Mouse (Mus musculus): ENCODE measurements around the gene Pdpk1.
"Not testable (repeated sequence)": the region's sequence is repeated elsewhere in the genome, so short reads cannot be mapped to it uniquely, and the experiment has no call there.

Pdpk1 gene

DNA sequence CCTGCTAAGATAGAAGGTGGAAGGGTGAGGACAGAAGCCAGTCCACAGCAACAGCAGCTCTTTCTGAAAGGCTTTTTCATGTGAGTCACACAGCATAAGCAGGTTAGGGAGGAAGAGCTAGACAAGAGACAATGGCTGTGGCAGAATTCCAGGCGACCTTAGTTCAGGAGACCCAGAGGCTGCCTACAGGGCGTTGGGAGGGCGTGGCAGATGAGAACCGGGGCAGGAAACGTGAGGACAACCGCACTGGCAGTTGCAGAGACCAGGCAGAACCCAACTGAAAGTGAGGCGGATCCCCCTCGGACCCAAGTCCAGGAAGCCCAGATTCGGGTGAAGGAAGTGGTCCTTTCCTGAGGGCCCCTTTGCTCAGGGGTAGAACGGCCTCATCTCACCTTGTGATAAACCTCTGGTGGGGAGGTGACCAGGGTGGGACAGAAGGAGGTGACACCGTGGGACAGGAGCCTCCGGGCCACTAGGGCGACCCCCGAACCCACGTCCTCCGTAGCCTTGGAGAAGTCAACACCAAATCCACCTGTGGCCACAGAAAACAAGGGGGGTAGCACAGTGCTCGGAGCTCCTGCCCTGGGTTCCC lies 12.0 kb upstream of the Pdpk1 start:
- DNase-seq: peak; percentile 93

DNA sequence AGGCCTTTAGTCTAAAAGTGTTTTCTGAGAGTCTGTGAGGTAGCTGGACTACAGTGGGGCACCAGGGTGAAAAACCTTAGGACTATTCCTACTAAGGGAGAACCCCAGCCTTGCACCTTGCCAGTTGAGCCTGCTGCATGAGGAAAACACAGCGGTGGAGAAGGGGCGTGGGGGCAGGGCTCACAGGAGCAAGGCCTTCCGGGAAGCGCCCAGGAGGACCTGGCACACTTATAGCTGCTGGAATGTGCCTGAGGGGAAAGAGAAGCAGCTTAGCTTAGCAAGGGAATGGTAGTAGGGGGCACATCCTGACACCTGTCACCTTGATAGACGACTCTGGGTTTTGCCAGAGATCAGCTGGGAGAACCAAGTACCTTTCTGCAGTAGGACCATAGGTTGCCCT lies 10.7 kb upstream of the Pdpk1 start:
- peak in 1 of 2 experiments; percentile 50 for DNase-seq

DNA sequence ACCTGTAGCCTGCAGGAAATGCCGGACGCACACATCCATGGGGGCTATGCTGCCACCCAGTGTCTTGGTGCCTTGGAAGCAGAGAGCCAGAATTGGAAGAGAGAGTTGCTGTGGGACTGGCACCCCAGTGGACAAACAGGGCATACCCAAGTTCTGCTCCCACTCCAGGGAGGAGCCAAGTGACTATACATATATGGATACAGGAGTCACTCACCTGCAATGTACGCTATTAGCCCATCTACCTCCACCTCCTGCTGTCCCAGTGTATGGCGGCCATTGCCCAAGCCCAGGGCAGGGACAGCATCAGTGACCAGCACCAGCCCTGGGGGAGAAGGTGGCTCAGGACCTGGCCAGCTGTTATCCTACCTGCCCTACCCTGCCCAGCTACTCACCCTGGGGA lies 6.8 kb upstream of the Pdpk1 start:
- no peak for DNase-seq

DNA sequence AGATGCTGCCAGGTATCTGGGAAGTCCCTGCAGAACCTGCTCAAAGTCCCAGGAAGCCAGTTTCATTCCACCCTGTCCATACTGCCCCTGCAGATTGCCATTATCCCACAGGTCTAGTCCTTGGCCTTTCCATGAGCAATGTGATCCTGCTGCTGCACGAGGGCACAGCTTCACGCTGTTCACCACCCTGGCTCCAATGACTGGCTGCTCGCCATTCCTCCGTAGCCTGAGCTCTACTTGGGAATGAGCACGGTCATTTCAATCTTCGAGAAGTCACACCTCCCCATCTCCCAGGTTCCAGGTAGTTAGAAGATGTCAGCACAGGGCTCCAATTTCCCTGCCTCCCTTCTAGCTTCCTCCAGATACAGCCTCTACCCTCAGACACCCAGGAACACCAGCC lies 6.4 kb upstream of the Pdpk1 start:
- no peak for DNase-seq

DNA sequence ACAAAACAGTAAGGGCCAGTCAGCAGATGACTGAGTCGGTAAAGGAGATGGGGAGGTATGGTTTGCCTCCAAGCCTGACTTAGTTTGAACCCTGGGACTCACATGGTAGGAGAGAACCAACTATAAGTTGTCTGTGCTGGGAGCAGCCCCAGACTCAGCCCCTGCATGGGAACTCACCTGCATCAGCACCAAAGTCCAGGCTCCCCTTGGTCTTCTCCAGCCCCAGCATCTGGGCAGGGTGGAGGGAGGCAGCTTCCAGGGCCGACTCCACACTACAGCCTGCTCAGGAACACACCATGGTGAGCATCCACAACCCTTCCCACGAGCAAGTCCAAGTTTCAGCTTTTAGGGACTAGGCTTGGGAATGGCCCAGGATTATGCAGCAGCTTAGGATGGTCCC lies 5.7 kb upstream of the Pdpk1 start:
- DNase-seq: no peak

DNA sequence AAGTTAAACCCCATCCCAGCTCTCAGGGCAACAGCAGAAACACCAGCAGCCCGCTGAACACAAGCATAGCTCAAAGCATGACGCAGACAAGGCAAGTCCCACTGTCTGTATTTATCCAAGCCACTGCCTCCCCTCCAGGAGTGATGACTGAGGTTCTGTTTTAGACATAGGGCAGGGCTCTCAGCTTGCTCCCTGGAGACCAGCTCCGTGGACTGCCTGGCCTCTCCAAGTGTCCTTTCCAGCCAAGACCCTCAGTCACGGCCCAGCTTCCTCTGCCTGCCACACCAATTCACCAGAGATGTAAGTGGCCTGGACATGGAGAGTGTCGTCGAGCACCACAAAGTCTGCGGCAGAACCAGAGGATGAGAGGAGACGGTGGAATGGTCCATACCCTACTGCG lies 5.0 kb upstream of the Pdpk1 start:
- DNase-seq: no peak

DNA sequence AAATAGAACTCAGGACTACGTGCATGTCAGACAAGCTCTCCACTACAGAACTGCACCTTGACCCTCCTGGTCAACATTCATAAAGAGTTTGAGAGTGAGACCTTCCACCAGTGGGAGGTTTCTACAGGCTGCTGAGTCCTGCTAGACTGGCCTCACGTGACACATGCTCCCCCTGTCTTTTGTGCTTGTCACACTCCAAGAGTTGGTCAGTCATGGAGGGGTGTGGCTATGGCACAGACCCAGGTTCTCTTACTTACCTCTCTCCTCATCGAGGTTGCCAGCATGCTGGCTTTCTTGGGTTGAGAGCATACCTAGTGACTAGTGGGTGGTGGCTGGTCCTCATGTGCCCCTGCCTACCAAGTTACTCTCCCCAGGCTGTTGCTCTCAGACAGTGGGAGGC lies 3.7 kb upstream of the Pdpk1 start:
- peak; percentile 92 to 93 for DNase-seq

DNA sequence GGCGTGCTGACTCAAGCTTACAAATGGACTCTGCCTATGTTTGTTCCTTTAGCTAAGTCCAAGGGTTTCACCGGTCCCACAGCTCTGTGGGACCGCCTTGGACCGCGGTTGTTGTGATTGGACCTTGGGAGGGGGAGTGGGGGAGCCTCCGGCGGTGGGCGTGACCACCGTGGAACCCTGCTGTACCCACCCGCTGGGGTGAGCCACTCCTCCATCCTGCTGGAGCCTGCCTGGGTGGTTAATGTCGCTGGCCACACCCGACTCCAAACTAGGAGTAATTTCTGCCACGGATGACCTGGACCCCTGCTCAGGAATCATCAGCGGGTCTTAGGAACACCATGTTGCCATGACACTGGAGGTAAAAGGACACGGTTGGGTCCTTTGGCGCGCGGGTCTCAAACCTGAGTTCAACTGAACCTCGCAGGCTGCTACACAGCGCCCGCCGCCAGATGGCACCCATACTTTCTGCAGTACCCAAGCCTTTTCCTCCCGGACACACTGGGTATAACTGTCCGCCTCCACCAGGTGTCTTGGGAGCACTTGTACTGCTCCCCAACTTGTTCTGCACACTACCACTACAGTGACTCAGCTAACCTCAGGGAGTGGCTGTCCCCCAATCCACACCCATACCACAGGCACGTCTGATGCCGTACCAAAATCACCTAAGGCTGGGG lies 1.3 kb upstream of the Pdpk1 start:
- peak; percentile 88 to 94 for DNase-seq

DNA sequence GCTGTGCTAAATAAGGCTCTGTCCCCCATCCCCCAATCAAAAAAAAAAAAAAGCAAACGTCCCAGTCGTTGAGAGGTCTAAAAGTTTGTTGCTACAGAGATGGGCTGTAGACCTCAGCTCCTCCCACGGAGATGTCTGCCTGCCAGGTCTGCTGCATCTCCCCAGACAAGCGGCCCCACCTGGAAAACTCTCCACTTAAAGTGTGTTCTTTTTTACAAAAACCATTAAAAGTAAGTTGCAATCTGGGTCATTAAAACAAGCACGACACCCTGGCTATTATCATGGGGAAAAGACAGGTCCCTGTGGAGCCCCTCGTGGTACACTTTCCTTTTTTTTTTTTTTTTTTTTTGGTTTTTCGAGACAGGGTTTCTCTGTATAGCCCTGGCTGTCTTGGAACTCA lies 658 bp upstream of the Pdpk1 start:
- DNase-seq: no peak

DNA sequence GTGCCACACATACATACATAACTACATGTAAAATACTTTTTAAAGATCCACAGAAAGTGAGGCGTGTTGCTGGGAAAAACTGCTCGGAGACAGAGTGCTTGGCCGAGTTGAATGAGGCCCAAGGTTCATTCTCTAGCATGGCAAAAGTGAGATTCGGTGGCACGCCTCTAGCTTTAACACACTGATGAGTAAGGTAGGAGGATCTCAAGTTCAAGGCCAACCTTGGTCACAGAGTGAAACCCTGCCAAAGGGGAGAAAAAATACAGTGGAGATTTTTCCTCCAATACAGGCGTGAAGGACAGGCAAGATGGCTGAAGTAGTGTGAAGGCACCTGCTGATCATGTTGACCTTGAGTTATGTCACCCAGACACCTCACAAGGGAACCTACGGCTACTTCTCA lies 1.3 kb downstream of the Pdpk1 start:
- DNase-seq: no peak

DNA sequence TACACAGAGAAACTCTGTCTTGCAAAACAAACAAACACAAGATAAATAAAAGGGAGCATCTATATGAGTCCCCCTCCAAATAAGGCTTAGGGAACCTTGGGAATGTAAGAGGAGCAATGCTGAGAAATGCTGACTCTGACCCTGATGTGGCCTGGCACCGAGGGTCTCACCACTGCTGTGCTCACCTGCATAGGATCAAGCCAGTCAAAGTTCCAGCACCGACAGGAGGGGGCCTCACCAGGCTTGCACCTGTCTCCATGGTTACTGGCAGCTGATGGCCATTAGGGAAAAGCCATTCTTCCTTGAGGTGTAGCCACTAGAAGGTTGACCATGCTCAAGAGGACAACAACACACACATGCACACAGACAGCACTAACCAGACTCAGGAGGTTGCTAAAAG lies 7.8 kb downstream of the Pdpk1 start:
- no peak for DNase-seq

DNA sequence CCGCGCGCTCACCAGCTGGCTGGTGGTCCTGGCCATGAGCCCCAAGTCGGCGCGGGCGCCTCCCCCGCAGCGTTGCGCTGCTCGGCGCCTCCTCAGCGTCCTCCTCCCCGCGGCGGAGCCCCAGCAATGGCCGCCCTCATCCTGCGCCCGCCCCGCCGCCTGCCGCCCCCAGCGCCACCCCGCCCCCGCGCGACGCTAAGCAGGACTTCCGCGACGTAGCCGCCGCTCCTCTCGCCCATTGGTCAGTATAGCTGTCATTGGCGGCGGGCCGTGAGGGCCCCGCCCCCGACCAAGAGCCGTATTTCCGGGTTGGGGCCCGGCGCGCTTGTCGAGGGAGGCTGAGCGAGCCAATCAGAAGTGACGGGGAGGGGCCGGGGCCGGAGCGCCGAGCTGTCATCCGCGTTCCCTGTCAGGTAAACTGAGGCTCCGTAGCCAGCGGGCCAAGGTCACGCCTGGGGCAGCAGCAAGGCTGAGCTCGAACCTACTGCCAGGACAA lies 9.3 kb downstream of the Pdpk1 start:
- peak; percentile 98 to 99 for DNase-seq

DNA sequence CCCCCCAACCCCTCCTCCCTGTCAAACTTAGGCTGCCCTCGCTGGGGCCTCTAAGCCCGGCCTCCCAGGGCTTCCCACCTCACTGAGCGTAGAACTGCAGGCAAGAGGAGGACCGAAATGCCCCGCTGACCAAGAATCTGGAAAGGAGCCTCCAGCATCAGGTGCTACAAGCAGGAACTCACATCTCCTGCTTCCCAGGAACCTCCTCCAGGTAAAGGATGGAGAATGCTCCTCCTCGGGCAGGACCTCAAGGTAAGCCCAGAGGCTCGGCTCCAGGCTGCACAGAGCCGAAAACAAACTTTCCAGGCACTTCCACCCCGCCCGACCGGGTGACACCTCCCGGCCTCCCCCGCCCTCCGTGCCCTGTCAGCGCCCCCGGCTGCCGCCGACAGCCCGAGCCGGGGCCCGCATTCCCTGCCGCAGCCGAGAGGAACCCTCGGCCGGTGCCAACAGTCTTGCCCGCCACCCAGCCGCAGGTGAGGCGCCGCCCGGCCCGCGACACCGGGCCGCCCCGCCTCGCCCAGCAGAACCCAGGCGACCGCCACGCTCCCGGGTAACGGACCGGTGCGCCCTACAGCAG lies 9.8 kb downstream of the Pdpk1 start:
- DNase-seq: peak; percentile 63 to 68

DNA sequence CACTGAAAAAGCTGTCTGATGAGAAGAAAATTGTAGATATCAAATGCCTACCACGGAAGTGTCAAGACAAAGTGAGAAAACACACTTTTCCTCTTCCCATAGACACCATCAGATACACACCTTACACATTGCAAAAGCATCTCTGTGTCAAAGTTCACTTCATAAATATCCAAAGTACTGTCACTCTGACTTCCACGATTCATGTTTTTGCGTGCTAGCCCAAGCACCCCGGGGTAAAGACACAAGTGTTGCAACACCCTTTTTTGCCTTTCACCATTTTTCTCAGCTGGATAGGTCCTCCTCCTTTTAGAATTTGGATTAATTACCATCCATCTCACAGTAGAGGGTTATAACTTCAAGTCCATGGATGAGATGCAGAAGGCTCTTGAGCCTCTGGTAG lies 10.8 kb downstream of the Pdpk1 start:
- no peak for DNase-seq

DNA sequence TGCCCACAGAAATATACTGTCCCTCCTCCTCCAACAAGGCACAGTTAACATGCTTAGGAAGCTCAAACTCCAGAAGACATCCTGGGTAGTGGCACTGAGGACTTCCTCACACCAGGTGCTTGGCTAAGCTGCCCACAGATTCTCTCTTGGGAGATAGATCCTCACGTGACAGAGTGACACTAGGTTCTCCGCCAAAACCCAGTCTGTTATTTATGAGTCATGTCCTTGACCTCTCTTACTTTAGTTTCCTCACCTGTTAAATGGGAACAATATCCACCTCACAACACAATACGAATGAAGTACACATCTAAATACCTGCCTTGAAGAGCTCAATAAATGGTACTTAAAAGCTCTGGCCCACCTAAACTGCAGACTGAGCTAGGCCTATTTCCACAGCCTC lies 11.5 kb downstream of the Pdpk1 start:
- no peak for DNase-seq

DNA sequence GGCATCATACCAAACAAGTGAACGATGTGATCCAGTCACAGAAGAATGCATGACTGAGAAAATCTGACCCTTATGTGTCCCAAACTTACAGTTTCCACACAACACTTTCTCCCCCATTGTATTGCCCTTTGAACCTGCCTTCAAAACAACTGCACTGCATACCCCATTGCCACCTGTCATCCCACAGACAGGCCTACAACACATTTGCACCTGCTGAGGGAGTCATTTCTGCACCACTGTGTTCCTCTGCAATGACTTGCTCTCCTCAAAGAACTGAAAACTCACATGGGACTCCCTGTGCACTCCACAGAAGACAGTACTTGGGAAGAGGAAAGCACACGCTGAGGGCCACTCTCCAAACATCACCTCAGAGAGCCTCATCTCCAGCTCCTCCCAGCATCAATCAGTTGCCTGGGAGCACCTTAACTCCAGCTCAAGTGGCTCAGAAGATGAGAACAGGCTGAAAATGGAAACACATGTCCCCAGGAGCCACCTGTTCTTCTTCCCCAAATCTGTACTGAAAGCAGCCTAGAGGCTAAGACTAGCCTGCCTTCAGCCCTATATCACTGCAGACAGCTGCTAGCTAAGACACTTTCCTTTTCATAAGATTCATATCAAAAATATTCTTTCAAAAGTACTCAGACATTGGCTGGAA lies 13.4 kb downstream of the Pdpk1 start:
- no peak for DNase-seq

DNA sequence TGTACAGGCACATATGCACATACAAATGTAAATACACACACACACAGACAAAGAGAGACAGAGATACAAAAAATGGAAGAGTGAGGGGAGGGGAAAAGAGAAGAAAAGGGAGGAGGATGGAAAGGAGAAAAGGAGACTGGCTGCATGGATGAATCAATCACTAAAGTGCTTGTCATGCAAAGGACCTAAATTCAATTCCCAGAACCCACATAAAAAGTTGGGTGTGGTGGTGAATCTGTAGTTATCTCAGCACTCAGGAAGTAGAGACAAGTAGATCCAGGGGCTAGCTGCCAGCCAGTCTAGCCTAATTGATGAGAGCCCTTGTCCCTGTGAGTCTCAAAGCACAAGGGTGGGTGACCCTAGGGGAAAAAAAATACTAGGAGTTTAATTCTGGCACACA lies 16.7 kb downstream of the Pdpk1 start:
- DNase-seq: no peak

DNA sequence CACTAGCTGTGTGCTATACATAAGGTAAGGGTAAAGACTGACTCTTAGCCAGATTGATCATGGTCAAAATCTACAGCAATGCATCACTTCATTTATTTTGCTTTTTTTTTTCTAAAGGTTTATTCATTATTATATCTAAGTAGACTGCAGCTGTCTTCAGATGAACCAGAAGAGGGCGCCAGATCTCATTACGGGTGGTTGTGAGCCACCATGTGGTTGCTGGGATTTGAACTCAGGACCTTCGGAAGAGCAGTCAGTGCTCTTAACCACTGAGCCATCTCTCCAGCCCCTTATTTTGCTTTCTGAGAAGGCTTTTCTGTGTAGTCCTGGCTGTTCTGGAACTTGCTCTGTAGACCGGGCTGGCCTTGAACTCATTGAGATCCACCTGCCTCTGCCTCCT lies 17.8 kb downstream of the Pdpk1 start:
- not testable (repeated sequence) for DNase-seq

DNA sequence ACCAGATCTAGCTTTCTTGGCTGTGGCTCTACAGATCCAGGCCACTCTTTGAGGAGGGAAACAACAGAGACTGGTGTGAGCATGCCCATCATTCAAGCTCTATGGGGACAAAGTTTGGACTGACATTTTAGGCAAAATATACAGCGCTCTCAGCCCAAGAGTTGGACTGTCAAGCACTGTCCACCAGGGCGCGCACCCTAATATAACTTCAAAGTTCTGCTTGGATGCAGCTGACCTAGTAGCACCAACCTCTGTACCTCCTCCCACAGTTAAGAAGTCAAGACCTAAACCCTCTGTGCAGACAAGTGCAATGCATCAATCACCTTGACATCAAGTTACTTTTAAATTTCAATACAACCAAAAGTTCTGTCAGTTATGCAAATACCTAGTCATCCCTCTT lies 19.2 kb downstream of the Pdpk1 start:
- peak; percentile 38 to 52 for DNase-seq

DNA sequence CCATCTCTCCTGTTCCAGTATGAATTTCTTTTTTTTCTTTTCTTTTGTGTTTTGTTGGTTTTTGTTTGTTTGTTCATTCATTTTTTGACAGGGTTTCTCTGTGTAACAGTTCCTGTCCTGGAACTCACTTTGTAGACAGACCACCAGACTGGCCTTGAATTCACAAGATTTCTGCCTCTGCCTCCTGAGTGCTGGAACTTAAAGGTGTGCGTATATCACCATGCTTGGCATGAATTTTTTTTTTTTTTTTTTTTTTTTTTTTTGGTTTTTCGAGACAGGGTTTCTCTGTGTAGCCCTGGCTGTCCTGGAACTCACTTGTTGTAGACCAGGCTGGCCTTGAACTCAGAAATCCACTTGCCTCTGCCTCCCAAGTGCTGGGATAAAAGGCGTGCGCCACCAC lies 21.5 kb downstream of the Pdpk1 start:
- not testable (repeated sequence) for DNase-seq

DNA sequence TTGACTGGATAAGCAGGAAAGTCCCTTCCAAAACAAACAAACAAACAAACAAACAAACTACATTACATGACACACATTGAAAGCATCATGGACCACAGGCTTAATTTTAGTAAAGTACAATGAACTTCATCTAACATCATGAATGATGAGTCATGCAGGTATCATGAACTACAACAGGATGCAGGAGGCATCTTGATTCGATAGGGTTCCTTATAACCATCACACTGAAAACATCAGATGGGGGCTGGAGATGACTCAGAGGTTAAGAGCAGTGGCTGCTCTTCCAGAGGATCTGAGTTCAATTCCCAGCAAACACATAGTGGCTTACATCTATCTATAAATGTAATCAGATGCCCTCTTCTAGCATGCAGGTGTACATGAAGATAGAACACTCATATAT lies 23.1 kb downstream of the Pdpk1 start:
- no peak for DNase-seq

DNA sequence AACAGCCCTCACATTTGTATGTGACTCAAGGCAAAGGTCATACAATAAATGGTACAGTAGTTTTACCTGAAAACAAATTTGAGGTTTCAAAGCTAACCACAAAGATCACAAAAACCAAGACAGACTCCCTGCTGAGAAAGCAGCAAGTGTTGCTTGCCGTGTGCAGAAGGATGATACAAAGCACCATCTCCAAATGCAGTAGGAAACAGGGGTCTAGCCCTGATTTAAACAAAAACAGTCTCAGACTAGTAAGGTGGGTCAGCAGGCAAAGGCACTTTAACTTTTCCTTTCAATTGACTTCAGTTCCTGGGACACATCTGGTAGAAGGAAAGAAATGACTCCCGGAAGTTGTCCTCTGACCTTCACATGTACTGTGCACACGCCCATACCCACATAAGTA lies 23.9 kb downstream of the Pdpk1 start:
- no peak for DNase-seq

DNA sequence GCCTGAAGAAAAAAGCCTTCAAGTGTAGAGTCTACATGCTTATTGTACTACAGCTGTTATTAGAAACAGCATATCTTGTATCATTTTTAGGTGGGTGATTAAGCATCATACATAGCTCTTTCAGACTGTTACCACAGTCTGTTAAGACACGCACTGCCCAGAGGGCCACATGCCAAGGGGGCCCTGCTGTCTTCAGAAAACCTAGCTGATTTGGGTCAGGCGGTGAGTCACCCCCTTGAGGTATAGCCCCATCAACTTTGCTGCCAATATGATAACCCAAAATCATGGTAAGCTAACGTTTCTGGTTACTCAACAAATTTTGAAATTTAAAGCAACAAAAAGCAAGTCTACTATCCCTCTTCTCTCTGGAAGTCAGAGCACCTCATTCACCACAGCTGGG lies 31.3 kb downstream of the Pdpk1 start:
- no peak for DNase-seq

DNA sequence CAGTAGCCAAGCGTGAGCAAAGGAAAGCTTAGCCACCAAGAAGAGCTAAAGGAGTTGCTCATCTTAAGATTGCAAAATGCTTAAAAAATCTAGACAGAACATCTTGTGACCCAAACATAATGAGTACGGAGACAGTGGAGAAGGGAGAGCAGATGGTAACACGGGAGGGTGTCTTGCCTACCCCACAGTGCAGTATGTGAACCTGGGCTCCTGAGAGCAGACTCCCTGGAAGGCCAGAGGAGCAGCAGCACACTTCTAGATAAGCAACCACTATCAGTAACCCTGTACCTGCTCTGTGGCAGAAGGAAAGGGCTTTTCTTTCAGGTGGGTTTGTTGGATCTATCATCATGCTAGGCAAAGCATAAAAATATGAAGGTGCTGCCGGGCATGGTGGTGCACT lies 37.7 kb downstream of the Pdpk1 start:
- DNase-seq: no peak

All from kidney, postnatal 36 days (tissue).